Mouse (Mus musculus): ENCODE data around the gene Zbtb8a.

- TF ChIP-seq CTCF (IDR thresholded peaks at IDR 0.05; ENCODE audit: borderline replicate concordance, extremely low read depth, insufficient read depth, insufficient read length) (no peak), POLR2A (IDR thresholded peaks at IDR 0.05; ENCODE audit: borderline replicate concordance, extremely low read depth, insufficient read depth, insufficient read length, poor library complexity, severe bottlenecking) (peak; percentile 50; the same call in 1 of the 2 replicates)
Measured at GRCm38 (mm10) chr4:129377601-129378390, at the start of gene Zbtb8a.
